Mouse (Mus musculus) right cerebral cortex, postnatal 4 days (tissue): ENCODE data around the gene Mospd3.
A peak's percentile ranks its signal among the peaks of the same experiment; 100 is the strongest.
"Not testable (repeated sequence)": the region's sequence is repeated elsewhere in the genome, so short reads cannot be mapped to it uniquely, and the experiment has no call there.

ENCODE experiments used
- DNase-seq: peaks from one replicate; pipeline ENCODE4 v3.0.0-alpha.2; 2022

Gene Mospd3

GRCm38 (mm10) chr5:137614921-137615320 lies 14.1 kb upstream of the Mospd3 start:
- DNase-seq = not testable (repeated sequence)

DNA sequence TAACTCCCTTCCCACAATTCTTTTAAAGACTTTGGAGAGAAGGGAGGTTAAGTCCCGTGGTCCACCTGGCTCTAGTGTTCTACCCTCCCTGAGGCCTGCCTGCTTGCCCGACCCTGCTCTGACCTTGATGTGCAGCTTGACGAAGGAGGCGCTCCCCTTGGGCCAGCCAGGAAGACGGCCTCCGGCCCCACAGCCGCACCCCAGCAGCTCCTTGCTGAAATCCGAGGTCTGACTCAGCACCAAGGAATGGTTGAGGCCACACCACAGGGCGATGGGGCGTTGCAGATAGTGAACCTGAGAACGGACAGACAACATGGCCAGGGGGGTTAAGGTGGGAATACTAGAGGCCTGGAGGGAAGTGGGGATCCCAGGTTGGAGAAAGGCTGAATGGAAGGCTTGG lies 12.7 kb upstream of the Mospd3 start, which contains the start of gene Pcolce:
TSS of gene Pcolce (minus strand) at position 235 of the 400 bp plus-strand sequence.
- no peak for DNase-seq

GRCm38 (mm10) chr5:137613076-137613475 lies 12.2 kb upstream of the Mospd3 start:
- DNase-seq = no peak

GRCm38 (mm10) chr5:137611245-137611602 lies 10.4 kb upstream of the Mospd3 start:
- no peak for DNase-seq

DNA sequence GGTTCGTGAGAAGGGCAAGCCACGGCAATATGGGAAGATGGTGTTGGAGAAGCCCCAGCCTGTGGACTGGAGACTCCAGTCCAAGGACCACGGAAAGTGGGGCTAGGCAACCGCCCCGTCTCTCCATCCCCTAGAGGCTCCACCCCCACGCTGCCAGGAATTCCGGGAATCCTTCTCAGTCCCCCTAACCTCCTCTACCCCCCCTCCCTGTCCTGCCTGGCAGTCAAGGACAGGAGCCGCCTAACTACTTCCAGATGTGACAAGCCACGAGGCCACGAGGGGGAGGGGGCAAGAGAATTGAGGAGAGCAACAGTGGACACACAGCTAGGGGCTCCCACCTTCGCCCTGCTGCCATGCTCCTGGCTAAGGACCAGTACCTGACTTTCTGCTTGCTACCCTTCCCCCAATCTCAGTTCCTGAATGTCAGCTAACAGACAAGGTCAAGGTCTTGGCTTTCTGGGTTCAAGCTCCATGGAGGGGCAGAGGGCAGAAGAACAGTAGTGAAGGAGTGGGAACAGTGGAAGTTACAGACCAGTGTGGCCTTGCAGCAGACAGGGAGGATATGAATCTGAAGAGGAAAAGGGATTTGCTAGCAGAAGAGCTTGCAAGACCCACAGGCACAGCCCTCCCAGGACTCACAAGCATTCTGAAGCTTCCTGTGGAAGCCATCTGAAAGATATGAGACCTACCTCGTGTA lies 9.8 kb upstream of the Mospd3 start:
- DNase-seq = no peak

GRCm38 (mm10) chr5:137610056-137610455 lies 9.2 kb upstream of the Mospd3 start:
- DNase-seq = no peak

GRCm38 (mm10) chr5:137609292-137609691 lies 8.4 kb upstream of the Mospd3 start:
- no peak for DNase-seq

GRCm38 (mm10) chr5:137608654-137609190 lies 7.9 kb upstream of the Mospd3 start:
- DNase-seq = no peak

- no peak for DNase-seq
Measured at GRCm38 (mm10) chr5:137607860-137608653, 7.2 kb upstream of the Mospd3 start.

- DNase-seq = no peak
Measured at GRCm38 (mm10) chr5:137601365-137601729, 489 bp upstream of the Mospd3 start.

DNA sequence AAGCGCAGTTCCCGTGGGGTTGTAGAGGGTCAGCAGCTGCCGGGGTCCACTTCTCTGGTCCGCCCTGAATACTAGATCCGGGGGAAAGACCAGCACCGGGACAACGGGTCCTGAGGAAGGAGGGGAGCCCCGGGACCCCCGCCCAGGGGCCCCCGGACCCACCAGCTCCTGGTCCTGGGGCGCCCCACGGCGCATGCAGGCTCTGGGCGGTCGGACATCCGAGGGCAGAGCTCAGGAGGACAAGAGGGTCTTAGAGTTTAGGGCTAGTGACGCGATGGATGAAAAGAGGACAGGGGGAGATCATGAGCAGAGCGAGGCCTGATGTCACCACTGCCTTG lies 608 bp downstream of the Mospd3 start:
- DNase-seq = no peak

DNA sequence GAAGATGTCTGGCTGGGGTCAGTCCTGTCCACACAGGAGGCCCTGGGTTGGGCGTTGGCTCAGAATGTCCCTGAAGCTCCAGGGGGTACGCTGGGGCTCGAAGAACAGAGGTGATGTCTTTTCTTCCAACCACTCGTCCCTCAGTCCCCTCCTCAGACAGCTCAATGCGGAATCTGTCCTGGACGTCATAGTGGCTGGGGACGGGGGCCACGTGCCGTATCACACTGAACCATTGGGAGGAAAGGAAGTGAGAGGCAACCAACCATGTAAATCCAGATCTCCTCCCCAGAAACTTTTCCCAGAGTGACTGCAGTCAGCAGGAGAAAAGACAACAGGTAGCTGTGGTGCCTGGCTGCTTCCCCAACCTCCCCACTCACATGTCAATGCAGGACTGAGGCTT lies 1.3 kb downstream of the Mospd3 start:
- no peak for DNase-seq

DNA sequence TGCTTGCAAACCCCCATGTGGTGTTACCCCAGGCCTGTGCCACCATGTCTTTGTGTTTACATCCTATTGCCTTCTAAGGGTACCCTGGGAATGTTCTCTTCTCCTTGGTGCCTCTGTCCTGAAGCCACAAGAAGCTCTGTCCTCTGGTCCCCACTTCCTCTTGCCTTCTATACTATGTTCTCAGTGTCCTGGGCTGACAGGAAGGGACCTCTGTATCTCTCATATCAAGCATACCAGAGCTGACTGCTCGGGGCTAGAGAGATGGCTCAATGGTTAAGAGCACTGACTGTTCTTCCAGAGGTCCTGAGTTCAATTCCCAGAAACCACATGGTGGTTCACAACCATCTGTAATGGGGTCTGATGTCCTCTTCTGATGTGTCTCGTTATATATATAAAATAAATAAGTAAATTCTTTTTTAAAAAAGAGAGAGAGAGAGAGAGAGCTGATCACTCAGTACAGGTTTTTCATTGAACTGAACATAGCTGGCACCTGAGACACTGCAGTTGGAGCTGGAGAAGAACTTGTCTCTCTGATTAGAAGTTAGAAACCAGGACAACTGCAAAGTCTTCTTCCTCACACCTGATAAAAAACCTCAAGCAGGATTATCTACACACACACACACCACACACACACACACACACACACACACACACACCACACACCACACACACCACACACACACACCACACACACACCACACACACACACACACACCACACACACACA lies 2.6 kb downstream of the Mospd3 start:
- no peak for DNase-seq

DNA sequence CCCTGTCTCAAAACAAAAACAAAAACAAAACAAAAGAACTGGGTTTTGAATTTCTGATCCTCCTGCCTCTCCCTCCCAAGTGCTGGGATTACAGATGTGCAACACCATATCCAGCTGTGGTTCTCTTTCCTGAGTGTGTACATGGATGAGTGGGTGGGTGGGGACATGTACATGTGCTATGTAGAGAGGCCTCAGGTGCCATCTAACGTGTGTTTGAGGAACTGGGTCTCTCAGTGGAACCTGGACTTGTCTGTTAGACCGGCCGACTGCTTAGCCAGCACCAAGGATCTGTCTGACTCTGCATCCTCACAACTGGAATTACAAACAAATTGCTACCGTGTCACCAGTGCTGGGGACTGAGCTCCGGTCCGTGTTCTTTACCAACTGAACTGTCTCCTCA lies 3.2 kb downstream of the Mospd3 start:
- no peak for DNase-seq

GRCm38 (mm10) chr5:137596601-137597261 lies 4.1 kb downstream of the Mospd3 start:
- no peak for DNase-seq

GRCm38 (mm10) chr5:137595921-137596320 lies 4.9 kb downstream of the Mospd3 start:
- DNase-seq = no peak

GRCm38 (mm10) chr5:137590507-137590906 lies 10.4 kb downstream of the Mospd3 start:
- no peak for DNase-seq

- DNase-seq = peak; percentile 70
Measured at GRCm38 (mm10) chr5:137584976-137585375, 15.9 kb downstream of the Mospd3 start.

GRCm38 (mm10) chr5:137583670-137584169 lies 17.1 kb downstream of the Mospd3 start:
- DNase-seq = peak; percentile 76

GRCm38 (mm10) chr5:137582702-137583101 lies 18.2 kb downstream of the Mospd3 start:
- DNase-seq = no peak

DNA sequence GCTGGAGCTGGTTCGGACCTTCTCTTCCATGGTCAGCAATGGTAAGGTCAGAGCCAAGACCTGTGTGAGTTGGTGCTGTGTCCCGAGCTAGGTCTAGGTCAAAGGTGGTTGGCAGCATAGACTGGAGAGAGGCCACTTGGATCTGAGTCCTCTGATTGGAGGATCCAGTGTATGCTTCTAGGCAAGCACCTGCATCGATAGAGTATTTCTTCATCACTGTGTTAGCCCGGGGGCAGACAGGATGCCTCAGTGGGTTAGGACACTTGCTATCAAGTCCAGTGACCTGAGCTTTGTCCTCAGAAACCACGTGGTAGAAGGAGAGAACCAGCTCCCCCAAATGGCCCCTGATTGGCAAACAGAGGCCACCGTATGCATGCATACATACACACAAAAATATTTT lies 20.6 kb downstream of the Mospd3 start:
- DNase-seq = no peak

GRCm38 (mm10) chr5:137574470-137574901 lies 26.4 kb downstream of the Mospd3 start:
- DNase-seq = peak; percentile 49
